Mouse (Mus musculus) bone marrow macrophage, adult 2 months (primary cell): ENCODE results near the gene Elfn2.

ENCODE experiments used
- CTCF ChIP-seq: IDR thresholded peaks from 2 replicates; pipeline ENCODE4 v1.5.1; 2012; ENCODE audit warnings: low read depth, mild to moderate bottlenecking, low read length, moderate library complexity
- POLR2A ChIP-seq: IDR thresholded peaks from 2 replicates; pipeline ENCODE4 v1.6.1; 2012; ENCODE audit warnings: mild to moderate bottlenecking, low read depth, low read length, borderline replicate concordance

DNA sequence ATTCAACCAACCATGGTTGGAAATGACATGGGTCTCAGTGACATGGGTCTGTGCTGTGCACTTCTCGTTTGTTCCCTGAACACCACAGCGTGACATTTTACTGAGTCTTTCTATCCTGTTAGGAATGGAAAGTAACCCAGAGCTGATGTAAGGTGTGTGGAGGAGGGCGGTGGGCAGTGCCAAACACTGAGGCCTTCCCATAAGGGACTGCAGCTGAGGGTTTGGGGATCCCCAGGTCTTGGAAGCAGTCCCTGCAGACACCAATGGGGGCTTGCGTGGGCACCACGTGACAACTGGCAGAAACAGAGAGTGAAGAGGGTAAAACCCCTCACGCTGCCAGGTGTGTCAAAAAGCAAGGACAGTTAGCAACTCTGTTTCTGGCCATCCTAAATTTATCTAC, 39.6 kb upstream of the Elfn2 start:
- TF ChIP-seq POLR2A (no peak), CTCF (no peak)
